Mouse (Mus musculus) erythroblast, embryonic 14.5 days (primary cell): Measurements from ENCODE around the gene Chrm3.

ENCODE experiments used
- GATA1 ChIP-seq: IDR thresholded peaks from 2 replicates; pipeline ENCODE4 v1.6.1; 2012; ENCODE audit warnings: low read length, inconsistent platforms, mixed read lengths
- TAL1 ChIP-seq: IDR thresholded peaks from 3 replicates; pipeline ENCODE4 v1.6.1; 2012; ENCODE audit warnings: low read length, inconsistent platforms, mixed read lengths

DNA sequence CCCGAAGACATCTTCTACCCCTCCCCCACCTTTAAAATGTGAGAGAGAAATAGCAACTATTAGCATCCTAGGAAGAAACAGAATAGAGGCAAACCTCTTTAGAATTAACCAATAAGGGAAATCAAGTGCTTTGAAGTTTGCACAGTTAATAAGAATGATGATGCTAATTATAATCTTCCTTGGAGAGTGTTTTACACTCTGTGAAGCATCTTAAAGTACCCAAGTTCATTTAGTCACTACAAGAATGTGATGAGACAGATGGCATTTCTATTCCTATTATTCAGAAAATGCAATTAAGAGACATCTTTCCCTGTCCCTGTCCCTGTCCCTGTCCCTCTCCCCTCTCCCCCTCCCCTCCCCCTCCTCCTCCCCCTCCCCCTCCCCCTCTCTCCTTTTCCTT lies 382.9 kb downstream of the Chrm3 start:
- TF ChIP-seq TAL1, result no peak
- TF ChIP-seq GATA1, result no peak
